Mouse (Mus musculus): ENCODE data around the gene Ubxn4.
"Not testable (repeated sequence)": the region's sequence is repeated elsewhere in the genome, so short reads cannot be mapped to it uniquely, and the experiment has no call there.

The Ubxn4 gene

DNA sequence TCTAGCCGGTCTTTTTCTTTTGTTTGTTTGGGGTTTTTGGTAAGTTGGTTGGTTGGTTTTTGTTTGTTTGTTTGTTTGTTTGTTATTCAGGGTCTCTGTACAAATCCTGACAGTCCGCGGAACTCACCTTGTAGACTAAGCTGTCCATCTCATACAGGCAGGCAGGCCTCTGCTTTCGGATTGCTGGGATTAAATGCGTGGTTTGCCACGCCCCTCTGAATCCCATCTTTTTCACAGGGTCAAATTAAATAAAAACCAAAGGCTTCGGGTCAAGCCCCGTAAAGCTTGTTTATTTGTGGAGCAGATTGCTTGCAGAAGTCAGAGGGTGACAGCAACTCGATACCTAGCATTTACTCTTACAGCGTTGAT is at the start of gene Ubxn4:
TSS of gene Ubxn4 (plus strand) at position 338 of the 369 bp plus-strand sequence.
- DNase-seq = no peak

DNA sequence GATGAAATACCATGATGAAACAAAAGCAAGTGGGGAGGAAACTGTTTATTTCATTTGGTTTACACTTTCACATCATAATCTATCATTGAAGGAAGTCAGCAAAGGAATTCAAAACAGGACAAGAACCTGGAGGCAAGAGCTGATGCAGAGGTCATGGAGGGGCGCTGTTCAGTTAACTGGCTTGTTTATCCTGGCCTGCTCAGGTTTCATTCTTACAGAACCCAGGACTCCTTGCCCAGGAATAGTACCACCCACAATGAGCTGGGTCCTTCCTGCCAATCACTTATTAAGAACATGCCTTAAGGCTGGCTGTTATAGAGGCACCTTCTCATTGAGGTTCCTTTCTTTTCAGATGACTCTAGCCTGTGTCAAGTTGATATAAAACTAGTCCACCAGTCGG is 49.8 kb upstream of the Ubxn4 start:
- DNase-seq = no peak

DNA sequence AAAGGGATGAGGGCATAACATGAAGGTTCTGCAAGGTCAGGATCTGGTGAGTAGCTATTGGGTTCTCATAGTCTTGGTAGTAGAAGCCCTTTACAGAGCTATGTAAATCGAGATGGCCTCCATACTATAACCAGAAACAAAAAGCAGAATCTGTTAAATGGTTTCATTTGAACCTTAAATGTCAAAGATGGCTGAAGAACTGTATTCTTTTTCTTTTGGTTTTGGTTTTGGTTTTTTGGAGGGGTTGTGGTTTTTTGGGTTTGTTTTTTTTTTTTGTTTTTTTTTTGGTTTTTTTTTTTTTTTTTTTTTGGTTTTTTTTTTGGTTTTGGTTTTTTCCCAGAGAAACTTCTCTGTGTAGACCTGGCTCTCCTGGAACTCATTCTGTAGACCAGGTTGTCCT is 46.4 kb upstream of the Ubxn4 start:
- DNase-seq = no peak

DNA sequence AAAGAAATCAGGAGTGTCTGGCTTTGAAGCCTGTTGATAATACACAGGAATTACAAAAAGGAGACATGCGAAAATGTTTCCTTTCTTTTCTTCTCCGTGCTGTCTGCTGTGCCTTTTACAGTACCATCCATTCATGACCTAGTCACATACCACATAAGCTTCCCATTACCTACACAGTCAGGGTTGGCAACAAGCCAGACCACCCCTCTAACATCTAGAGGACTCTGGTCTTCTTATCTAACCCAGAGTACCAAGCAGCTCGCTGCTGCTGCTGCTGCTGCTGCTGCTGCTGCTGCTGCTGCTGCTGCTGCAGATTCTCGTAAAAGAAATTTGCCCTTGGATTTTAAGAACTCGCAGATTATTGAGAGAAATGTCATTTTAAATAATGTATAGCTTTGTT is 30.5 kb upstream of the Ubxn4 start:
- DNase-seq = no peak

DNA sequence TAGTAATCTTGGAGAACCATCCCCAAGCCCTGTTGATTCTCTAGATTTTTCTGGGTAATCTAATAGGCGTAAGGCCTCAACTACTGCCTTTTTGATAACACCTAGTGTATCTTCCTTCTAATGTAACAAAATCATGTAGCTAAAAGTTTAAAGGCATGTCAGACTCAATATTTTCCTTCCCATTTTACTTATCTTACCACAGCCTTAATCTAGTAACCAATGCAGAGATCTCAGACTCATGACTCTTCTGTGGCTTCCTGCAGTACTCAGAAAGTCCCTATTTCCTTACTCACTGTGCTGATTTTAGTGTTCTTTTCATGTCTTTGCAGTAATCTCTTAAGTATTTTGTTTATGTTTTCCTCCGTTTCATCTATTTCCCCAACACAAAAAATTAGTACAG is 21.9 kb upstream of the Ubxn4 start:
- DNase-seq = no peak

DNA sequence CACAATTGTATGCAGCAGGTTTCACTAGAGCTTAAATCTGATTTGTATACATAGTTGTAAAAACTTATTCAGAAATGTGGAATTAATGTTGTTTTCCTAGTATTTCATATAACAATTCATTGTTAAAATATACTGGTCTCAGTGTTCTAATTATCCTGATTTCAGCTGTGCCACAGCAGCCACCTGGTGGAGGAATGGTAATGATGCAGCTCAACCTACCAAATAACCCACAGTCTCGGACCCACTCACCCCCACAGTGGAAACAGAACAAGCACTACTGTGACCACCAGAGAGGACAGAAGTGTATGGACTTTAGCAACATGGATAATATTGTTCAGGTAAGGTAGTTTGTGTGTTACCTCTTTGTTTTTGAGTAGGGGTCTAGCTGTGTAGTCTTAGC is 20.5 kb upstream of the Ubxn4 start:
- DNase-seq = no peak

DNA sequence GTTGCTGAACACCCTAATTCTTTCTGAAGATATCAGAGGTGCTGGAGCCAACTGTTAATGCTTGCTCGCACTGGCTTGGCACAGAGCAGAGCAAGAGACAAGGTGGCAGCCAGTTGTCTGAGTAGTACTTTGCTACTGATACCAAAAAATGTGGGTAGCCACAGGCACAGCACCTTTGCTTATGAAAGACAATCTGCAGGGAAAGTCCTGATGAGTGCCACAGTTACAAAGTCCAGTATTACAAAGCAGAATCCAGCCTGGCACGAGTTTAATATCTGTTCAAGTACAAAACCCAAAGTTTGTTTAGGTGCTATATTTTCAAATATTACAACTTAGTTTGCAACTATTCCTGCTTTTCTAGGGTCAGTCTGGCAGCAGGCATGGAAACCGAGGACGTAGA is 8.6 kb upstream of the Ubxn4 start:
- no peak for DNase-seq

DNA sequence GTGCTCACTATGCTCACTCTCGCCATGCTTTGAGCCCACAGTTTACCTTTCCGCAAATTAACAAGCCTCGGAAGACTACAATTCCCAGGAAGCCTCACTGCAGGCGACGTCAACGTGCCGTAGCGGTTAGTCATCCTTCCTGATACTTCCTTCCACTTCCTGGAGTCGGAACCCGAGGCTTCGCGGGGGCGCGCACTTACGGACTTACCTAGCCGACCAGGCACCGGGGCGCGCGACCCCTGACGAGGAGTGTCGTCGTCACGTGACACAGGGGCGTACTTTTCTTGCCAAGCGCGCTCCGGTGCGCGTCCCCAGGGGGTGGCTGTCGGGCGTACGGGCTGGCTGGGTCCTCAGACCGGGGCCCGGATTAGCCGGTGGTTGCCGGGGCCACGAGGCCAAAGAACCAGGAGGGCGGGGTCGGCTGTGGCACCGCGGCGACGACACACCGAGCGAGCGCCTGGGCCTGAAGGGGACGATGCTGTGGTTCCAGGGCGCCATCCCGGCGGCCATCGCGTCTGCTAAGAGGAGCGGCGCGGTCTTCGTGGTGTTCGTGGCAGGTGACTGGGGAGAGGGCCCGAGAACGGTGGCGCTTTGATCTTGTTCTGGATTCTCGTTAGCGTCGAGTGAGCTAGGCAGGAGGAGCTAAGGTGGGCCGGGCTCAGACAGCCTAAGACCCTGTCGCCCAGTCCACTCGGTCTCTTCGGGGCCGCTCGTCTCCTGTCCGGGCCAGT is 397 bp downstream of the Ubxn4 start:
- DNase-seq = peak; percentile 95 to 96

DNA sequence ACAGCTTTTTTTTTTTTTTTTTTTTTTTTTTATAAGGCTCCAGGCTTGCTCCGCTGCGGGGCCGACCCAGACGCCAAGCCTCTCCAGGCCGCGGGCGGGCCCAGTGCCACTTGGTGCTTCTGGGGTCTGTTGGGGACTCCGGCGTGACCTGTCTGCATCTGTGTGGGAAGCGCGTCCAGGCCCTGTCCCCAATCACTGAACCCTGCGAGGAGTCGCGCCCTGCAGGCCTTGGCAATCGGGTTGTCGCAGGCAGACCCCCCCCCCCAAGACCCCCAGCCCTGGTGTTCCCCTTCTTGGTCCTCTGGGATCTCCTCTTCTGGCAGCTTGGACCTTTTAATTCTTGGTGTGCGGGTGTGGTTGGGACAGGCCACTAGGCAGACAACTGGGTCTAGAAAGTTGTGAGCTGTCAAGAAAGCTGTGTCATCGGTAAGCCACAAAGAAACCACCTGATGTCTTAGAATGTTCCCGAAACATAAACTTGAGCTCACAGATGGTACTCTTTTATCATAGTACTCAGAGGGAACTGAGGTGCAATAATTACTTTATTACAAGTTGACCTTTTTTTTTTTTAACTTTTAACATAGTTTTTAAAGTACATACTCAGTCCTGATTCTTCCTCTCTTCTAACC is 1.1 kb downstream of the Ubxn4 start:
- DNase-seq = peak in 1 of 2 experiments; percentile 40

DNA sequence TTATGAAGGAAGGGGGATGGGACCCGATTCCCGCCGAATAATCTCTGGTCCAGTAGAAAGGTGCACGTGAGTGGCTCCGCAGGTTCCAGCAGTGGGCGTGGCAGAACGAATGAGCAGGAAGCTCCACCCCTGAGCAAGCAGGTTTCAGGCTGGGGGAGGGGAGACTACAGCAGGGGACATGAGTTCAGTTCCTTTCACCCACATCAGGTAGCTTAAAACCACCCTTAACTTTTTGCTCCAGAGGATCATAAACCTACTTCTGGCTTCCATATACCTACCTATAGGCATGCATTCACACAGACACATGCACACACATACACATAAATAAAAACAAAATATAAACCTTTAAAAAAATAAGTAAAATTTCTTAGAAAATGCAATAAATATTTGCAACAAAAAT is 23.3 kb downstream of the Ubxn4 start:
- not testable (repeated sequence) for DNase-seq

DNA sequence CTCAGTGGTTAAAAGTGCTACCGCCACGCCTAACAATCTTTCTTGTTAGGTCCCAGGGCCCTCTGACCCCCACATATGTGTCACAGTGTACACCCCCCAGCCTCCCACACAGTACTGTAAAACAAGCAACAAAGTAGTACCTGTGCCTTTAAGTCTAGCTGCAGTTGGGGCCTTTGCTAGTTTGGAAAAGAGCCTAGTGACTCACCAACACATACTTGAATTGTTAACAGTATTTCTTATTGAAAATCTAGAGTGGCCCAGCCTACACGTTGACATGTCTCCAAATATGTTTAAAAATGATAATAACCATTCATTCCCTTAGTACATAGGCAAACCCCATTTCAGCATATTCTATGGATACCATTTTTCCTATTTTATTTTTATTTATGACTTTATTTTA is 27.0 kb downstream of the Ubxn4 start:
- DNase-seq = no peak

DNA sequence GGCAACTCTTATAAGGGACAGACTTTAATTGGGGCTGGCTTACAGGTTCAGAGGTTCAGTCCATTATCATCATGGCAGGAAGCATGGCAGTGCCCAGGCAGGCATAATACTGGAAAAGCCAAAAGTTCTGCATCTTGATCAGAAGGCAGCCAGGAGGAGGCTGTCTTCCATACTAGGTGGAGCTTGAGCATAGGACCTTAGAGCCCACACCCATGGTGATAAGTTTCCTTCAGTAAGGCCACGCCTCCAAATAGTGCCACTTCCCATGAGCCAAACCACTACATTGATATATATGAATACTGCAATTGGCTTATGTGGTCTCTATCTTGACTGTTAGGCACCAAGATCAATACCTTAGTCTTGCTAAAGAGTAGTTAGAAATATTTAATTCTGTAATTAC is 32.1 kb downstream of the Ubxn4 start:
- DNase-seq = no peak

DNA sequence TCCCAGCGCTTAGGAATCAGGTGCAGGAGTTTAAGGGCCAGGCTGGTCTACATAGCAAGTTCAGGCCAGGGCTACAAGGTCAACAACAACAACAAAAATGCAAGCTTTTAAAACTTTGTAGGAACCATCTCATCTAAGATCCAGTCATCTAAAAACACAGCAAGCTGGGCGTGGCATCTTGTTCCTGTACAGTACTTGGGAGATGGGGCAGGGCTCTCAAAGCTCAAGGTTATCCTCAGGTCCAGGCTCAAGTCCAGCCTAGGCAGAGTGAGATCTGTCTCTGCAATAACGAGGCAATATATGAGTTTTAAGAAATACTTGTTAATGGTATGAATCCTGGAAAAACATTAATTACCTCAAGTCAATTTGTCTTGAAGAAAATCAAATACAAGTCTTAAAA is 34.8 kb downstream of the Ubxn4 start:
- no peak for DNase-seq

DNA sequence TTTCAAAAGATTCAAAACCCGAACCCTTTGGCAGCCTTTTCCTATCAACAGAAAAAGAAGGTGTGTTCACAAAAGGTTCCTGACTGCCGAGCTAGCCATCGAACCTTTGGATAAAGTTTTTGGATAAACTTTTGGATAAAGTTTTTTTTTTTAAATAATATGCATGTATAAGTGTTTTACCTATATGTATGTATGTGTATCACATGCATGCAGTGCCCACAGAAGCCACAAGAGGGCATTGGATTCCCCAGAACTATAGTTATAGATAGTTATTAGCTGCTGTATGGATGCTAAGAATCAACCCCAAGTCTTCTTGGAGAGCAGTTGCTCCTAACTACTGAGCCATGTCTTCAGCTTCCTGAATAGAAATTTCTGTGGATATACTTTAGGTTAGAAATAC is 38.0 kb downstream of the Ubxn4 start:
- no peak for DNase-seq

DNA sequence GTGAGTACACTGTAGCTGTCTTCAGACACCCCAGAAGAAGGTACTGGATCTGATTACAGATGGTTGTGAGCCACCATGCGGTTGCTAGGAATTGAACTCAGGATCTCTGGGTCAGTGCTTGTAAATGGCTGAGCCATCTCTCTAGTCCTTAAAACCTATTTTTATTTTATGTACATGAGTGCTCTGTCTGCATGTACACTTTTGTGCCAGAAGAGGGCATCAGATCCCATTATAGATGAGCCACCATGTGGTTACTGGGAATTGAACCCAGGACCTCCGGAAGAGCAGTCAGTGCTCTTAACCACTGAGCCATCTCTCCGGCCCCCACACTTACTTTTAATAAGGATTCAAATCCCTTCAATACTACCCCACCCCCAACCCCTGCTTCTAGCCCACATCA is 39.2 kb downstream of the Ubxn4 start:
- DNase-seq = no peak

DNA sequence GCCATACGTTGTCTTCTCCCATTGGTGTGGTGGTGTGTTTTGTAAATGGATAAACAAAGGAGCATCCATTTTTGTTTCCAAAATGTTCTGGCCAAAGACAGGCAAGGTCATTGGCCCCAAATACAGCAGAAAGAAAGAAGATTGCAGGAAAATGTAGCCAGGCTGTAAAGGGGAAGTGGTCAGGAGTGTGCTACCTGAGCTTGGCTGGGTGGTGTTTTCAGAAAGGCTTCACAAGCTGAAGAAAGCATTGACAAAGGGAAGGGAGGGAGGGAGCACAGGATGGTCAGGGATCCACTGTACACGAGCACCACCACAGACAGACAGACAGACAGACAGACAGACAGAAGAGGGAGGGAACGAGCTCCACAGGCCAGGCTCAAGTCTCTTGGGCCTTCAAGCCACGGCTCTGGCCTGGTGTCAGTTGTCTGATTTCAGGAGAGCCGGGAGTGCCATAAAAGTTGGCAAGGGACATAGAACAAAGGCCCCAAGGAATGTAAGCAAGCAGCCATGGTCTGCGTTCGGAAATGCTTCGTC is 40.5 kb downstream of the Ubxn4 start:
- no peak for DNase-seq

DNA sequence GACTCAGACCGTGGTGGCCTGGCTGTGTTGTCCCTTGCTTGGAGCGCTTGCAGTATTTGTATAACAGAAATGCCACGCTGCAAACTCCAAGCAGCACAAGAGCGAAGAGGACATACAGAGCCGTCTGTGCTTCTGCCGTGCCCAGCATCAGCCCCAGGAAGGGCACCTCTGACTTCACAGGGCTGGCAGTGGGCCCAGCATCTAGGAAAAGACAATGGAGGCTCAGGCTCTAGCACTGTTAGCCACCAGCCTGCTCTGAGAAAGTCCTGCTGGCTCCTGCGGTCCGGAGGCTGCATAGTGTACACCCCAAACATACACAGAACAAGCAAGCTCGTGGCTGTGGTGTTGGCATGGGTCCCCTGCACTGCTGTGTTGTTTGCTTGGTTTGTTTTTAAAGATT is 41.4 kb downstream of the Ubxn4 start:
- DNase-seq = no peak

DNA sequence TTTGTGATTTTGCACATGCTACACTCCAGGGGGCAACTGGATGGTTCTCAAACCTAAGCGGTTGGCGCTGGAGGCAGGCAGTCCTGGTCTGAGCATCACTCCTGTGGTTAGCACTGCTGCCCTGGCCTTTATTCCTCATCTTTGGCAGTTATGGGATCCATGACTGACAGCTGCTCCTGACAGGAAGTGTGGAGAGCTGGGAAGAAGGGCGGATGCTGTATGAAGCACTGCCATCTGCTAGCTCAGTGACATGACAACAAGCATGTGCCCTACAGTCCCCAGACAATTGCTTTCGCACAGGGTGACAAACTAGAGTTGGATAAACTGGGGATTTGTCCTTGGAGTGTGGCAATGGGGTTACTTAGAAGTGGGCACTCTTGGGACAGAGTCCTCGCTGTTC is 46.5 kb downstream of the Ubxn4 start:
- DNase-seq = no peak

DNA sequence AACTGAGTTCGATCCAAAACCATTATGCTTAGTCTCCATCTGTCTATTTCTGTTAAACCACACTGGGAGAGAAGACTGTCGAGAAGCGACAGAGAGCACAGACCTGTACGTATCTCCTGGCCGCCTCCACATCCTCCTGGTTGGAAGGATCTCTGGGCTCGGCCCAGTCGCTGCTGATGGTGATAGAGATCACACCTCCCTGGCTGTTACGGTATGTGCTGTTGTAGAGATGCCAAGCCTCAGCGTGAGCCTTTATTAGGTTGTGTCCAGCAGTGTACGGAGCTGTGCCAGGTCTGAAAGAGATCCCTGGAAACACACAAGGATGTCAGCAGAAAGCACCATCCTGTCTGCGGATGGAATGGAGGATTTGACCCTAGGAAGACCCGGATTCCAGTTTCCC is 49.8 kb downstream of the Ubxn4 start:
- DNase-seq = peak; percentile 68 to 73

DNA sequence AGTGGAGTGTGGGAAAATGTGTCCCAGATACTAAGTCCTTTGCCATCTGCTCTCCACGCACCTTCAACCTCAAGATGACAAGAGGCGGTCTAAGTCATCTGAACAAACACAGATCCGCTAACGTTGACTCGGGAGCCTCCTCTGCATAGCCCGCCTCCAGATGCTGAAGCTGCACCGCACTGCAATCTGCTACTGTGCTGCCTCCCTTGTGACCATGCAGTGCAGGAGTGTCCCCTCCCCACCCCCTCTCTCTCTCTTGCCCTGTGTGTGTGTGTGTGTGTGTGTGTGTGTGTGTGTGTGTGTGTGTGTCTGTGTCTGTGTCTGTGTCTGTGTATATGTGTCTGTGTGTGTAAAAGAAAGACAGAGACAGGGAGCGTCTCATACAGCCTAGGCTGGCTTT is 51.5 kb downstream of the Ubxn4 start:
- DNase-seq = no peak

DNA sequence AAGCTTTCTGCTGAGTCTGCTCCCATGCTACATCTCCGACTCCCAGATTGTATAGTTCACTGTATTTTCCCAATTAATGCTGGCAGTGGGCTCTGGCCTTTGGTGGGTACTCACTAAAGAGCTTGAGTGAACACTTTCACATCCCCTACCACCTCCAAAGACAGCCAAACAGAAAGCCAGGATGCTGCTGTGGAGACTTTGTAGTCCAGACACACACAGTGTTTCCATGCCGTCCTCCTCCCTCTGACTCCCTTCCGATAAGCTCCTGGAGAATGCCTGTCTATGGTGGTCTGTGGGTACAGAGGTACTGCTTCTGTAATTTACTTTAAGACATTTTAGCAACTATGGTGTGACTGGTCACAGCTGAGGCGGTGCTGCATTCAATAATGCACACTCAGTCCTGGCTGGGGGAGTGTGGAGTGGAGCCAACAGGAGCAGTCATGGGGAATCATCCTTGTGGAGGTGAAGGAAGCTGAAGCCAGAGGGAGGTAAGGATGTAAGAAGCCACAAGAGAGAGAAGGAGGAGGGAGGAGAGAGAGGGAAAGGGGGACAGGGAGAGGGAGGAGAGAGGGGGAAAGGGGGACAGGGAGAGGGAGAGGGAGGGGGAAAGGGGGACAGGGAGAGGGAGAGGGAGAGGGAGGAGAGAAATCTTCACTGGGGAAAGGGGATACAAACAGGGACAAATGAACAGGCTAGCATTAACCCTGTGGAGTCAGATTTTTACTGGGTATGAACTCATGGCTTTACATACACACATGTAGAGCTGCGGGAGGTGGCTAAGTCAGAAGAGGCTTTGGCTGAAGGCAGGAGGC is 52.2 kb downstream of the Ubxn4 start:
- no peak for DNase-seq

DNA sequence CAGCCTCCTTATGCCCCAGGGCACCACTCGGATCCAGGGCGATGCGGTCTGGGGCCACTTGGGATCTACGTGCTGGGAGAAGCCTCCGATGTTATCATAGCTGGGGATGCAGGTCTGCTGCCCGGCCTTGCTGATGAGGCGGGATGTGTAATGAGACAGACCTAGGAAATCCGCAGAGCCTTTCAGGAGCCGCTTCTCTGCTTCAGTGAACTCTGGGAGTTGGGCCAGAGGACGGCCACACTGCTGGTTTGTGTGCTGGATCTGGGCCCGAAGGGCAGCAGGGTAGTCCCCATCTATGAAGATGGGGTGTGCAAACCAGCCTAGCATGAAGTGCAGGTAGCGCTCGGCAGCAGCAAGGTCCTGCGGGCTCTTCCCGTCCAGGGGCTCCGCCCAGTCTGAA is 60.1 kb downstream of the Ubxn4 start:
- peak; percentile 90 for DNase-seq

DNA sequence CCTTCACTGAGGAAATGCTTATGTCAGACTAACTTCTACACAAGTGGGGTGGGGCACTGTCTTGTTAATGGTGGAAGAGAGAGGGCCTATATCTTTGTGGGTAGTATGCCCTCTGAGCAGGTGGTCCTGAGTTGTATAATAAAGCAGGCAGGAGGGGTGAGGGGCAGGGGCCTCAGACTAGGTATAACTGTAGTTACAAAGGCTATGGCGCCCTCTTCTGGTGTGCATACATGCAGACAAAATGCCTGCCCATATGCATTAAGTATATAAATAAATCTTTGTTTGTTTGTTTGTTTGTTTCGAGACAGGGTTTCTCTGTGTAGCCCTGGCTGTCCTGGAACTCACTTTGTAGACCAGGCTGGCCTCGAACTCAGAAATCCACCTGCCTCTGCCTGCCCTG is 65.3 kb downstream of the Ubxn4 start:
- no peak for DNase-seq

DNA sequence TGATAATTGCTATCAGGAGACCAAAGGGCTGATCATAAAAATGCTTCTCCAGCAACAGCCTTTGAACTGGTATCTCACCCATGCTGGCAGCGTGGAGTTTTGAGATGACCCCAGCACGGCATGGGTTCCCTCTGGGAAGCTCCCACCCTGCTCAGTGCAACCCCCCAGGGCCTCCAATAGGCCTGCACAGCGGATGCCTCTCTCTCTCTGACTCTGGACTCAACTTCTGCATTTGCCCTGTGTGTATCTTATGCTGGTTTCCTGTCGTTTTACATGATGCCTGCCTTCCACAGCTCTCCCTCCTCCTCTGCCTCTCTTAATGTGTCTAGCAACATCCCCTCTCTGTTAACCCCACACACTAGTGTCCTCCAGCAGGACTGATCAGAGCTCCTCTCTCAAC is 70.9 kb downstream of the Ubxn4 start:
- no peak for DNase-seq

All from cerebellum, postnatal 36 days (tissue).